Mouse (Mus musculus) gastrocnemius, postnatal 4 days (tissue): ENCODE results near the gene Twf2. TPM values are rescaled to one million over a fixed set of nuclear protein-coding genes. Genes with fewer than 3 reads are reported as not detected.

Source experiments
- DNase-seq, 2 experiments: peaks; one replicate each; pipeline ENCODE4 v3.0.0; 2021 to 2022; ENCODE audit warnings: low spot score in 2 of 2, mixed read lengths in 2 of 2
- total RNA-seq, 2 experiments: library from RNA; stranded (reverse); gene quantifications; 2 replicates each; pipeline ENCODE4 v1.2.3; 2021

The Twf2 gene
- total RNA-seq, 2 experiments from 2014 or later, result 92.7 to 105 TPM

GRCm38 (mm10) chr9:106176769-106177168, 26.1 kb upstream of the Twf2 start:
- DNase-seq, result no peak

- DNase-seq, result no peak
Measured at GRCm38 (mm10) chr9:106177799-106178198, 25.1 kb upstream of the Twf2 start.

- DNase-seq, result no peak
Measured at GRCm38 (mm10) chr9:106179454-106179853, 23.5 kb upstream of the Twf2 start.

GRCm38 (mm10) chr9:106179964-106180363, 22.9 kb upstream of the Twf2 start:
- no peak for DNase-seq

GRCm38 (mm10) chr9:106182146-106182545, 20.8 kb upstream of the Twf2 start:
- DNase-seq, result no peak

- DNase-seq, result no peak
Measured at GRCm38 (mm10) chr9:106183996-106184395, 18.9 kb upstream of the Twf2 start.

- DNase-seq, result no peak
Measured at GRCm38 (mm10) chr9:106191355-106191754, 11.6 kb upstream of the Twf2 start.

- DNase-seq, result no peak
Measured at GRCm38 (mm10) chr9:106192024-106192423, 10.9 kb upstream of the Twf2 start.

GRCm38 (mm10) chr9:106192998-106193397, 9.9 kb upstream of the Twf2 start:
- no peak for DNase-seq

- no peak for DNase-seq
Measured at GRCm38 (mm10) chr9:106193930-106194807, 8.7 kb upstream of the Twf2 start.

- DNase-seq, result no peak
Measured at GRCm38 (mm10) chr9:106195693-106196092, 7.2 kb upstream of the Twf2 start.

GRCm38 (mm10) chr9:106197081-106197713, 5.7 kb upstream of the Twf2 start:
- no peak for DNase-seq

- DNase-seq, result no peak
Measured at GRCm38 (mm10) chr9:106197732-106198131, 5.2 kb upstream of the Twf2 start.

GRCm38 (mm10) chr9:106198962-106199458, 3.9 kb upstream of the Twf2 start:
- DNase-seq, result peak; percentile 48 to 81

GRCm38 (mm10) chr9:106199535-106200272, 3.2 kb upstream of the Twf2 start, which contains the start of gene Ppm1m:
TSS of gene Ppm1m (minus strand) at chr9:106199746.
- no peak for DNase-seq

GRCm38 (mm10) chr9:106201895-106202294, 1.0 kb upstream of the Twf2 start:
- DNase-seq, result no peak

GRCm38 (mm10) chr9:106203990-106204851, 1.3 kb downstream of the Twf2 start:
- no peak for DNase-seq

GRCm38 (mm10) chr9:106205713-106206290, 2.9 kb downstream of the Twf2 start:
- no peak for DNase-seq

- DNase-seq, result no peak
Measured at GRCm38 (mm10) chr9:106206515-106206914, 3.6 kb downstream of the Twf2 start.

- DNase-seq, result no peak
Measured at GRCm38 (mm10) chr9:106208181-106208580, 5.3 kb downstream of the Twf2 start.
